Mouse (Mus musculus) forebrain, embryonic 14.5 days (tissue): Measurements from ENCODE around the gene Gsta1. TPM values are rescaled to one million over a fixed set of nuclear protein-coding genes. Genes with fewer than 3 reads are reported as not detected.
"Not testable (repeated sequence)": the region's sequence is repeated elsewhere in the genome, so short reads cannot be mapped to it uniquely, and the experiment has no call there.

ENCODE experiments used
- ATAC-seq: fragments of 200-750 bp; cut with Nextera tagmentation; 2 replicates; pipeline ENCODE4 v1.8.0; 2017; ENCODE audit warnings: mild to moderate bottlenecking, moderate library complexity
- DNase-seq: peaks from one replicate; pipeline ENCODE4 v3.0.0-alpha.2; 2015; ENCODE audit warnings: low spot score
- H3K27ac ChIP-seq: fragments of 300-500 bp; sonication (generic); 2 replicates; pipeline ENCODE4 v1.5.1; 2014; ENCODE audit warnings: low read depth, mild to moderate bottlenecking, control low read depth, low read length, moderate library complexity
- H3K27me3 ChIP-seq: fragments of 300-500 bp; sonication (generic); replicated peaks from 2 replicates; pipeline ENCODE4 v1.6.1; 2014; ENCODE audit warnings: low read length, control low read depth, mixed read lengths; ENCODE audit not compliant: control insufficient read depth, insufficient read depth
- H3K36me3 ChIP-seq: fragments of 300-500 bp; sonication (generic); 2 replicates; pipeline ENCODE4 v1.6.1; 2014; ENCODE audit warnings: low read length, control low read depth; ENCODE audit not compliant: control insufficient read depth, insufficient read depth
- H3K4me1 ChIP-seq: fragments of 300-500 bp; sonication (generic); 2 replicates; pipeline ENCODE4 v1.6.1; 2014; ENCODE audit warnings: antibody characterized with exemption, low read length, control low read depth; ENCODE audit not compliant: control insufficient read depth, insufficient read depth
- H3K4me2 ChIP-seq: fragments of 300-500 bp; sonication (generic); 2 replicates; pipeline ENCODE4 v1.6.1; 2014; ENCODE audit warnings: mild to moderate bottlenecking, control low read depth, low read length
- H3K4me3 ChIP-seq: fragments of 300-500 bp; sonication (generic); 2 replicates; pipeline ENCODE4 v1.5.1; 2014; ENCODE audit warnings: low read depth, low read length, control low read depth
- H3K9ac ChIP-seq: fragments of 300-500 bp; sonication (generic); 2 replicates; pipeline ENCODE4 v1.6.1; 2014; ENCODE audit warnings: mild to moderate bottlenecking, low read length, control low read depth, moderate library complexity
- H3K9me3 ChIP-seq: fragments of 300-500 bp; sonication (generic); replicated peaks from 2 replicates; pipeline ENCODE4 v1.6.1; 2016; ENCODE audit warnings: low read length, control low read depth, mixed read lengths; ENCODE audit not compliant: control insufficient read depth
- WGBS: fragments of 180-500 bp; shearing (Covaris S2); extraction: QIAGEN DNeasy Blood & Tissue Kit; methylation state at CpG from one replicate; pipeline ENCODE4 v1.1.7; 2014; 5-methylcytosine and 5-hydroxymethylcytosine counted together
- polyA plus RNA-seq: library from polyadenylated mRNA; unstranded; fragments of >200 nt; fragmentation: Nextera tagmentation; extraction: Ambion mirVana; gene quantifications from 2 replicates; pipeline ENCODE4 v1.2.1, GENCODE M21; 2014

Gene Gsta1
- not detected in 2 replicates for polyA plus RNA-seq

DNA sequence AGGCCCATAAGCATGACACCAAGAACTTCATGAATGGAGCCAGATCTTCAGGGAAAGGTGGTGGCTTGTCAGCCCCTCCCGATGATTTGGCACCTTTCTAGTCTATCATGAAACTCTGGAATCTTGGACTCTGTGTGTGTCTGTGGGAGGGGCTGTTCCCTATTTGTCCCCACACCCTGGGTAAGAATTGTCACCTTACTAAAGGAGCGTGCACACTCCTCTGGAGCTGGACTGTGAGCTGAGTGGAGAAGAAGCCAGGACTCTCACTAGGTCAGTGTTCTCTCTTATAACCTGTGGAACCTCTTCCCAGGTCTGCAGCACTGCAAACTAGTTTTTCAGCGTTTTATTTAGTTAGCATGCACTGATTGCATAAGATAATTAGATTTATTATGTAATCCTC lies at the start of gene Gsta1:
Gene Gsta1 (plus strand): TSS at position 196 of the 400 bp plus-strand sequence.
- DNase-seq, H3K27me3 ChIP-seq, H3K36me3 ChIP-seq, H3K4me3 ChIP-seq, H3K9me3 ChIP-seq, H3K27ac ChIP-seq, H3K4me1 ChIP-seq, H3K4me2 ChIP-seq, ATAC-seq, H3K9ac ChIP-seq: not testable (repeated sequence)
- WGBS: 88% methylated on average over 2 of the region's 3 CpGs

DNA sequence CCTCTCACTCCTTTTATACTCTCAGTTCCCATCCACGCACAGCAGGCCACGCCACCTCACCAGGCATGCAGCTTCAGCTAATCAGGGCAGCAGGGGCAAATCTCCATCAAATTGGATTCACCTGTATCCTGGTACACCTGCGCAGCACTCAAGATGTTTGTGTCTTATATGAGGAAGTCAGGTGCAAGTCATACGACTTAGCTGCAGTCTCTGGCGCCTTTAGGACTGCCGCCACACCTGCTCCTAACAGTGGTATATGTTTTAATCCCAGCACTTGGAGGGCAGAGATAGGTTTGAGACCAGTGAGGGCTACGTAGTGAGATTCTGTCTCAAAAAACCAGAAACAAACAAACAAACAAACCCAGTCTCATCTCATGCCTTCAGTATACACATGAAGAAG lies 48.0 kb upstream of the Gsta1 start, which contains the start of gene Gsta4:
Gene Gsta4 (plus strand): TSS at position 301 of the 400 bp plus-strand sequence.
- H3K4me3 ChIP-seq, H3K9ac ChIP-seq, H3K4me2 ChIP-seq, H3K27me3 ChIP-seq, H3K36me3 ChIP-seq, DNase-seq, H3K4me1 ChIP-seq, ATAC-seq, H3K27ac ChIP-seq, H3K9me3 ChIP-seq: not testable (repeated sequence)
- WGBS: 91% methylated on average over 4 of the region's 7 CpGs

DNA sequence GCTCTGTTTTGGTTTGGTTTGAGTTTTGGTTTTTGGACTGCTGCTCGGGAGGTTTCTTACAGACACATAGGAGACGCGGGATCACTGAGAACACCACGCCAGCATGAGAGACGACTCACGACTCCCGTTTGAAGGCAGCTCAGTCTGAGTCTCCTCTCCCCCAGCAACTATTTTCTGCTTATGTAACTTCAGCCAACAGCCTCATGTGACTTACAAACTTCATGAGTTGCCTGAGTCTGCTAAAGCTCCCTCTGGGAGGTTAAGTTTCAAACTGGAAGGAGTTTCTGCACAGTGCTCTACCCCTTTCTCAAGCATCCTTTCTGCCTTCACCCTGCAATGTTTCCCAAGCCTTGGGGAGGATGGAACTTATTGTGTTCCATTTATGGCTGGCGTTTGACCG lies 44.8 kb upstream of the Gsta1 start:
- H3K4me3 ChIP-seq: no peak overlapping the region
- no peak overlapping the region for H3K9ac ChIP-seq
- no peaks in the 10 kb centered on the region for H3K36me3 ChIP-seq
- H3K27me3 ChIP-seq: no peaks in the 10 kb centered on the region
- H3K9me3 ChIP-seq: no peaks in the 10 kb centered on the region
- no peak overlapping the region for H3K4me2 ChIP-seq
- DNase-seq: no peak
- no peak overlapping the region for H3K27ac ChIP-seq
- H3K4me1 ChIP-seq: no peaks in the 10 kb centered on the region
- WGBS: 89% methylated on average over 9 of the region's 9 CpGs
- no peak for ATAC-seq

DNA sequence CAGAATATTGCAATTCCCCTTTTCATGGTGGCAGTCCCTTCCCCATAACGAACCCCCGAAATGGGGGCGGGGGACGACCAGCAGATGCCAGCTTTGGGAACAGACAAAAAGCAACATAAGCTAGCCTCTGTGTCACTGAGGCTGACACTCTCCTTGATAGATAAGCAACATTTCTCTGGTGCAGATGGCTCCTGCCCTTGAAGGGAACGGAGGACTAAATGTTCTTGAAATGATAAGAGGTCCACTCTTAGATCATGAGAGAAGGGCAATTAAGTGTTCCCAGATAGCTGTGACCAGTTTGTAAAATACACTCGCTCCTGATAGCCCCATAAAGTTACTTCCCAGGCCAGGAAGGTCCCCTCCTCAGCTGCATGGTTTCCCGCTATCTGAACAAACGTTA lies 41.5 kb upstream of the Gsta1 start:
- no peaks in the 10 kb centered on the region for H3K9me3 ChIP-seq
- peaks cover 12% of the 10 kb centered on the region for H3K4me1 ChIP-seq
- H3K9ac ChIP-seq: no peak overlapping the region
- no peak overlapping the region for H3K4me3 ChIP-seq
- no peaks in the 10 kb centered on the region for H3K27me3 ChIP-seq
- no peak for DNase-seq
- H3K27ac ChIP-seq: no peak overlapping the region
- 79% methylated on average over 8 of the region's 8 CpGs for WGBS
- no peaks in the 10 kb centered on the region for H3K36me3 ChIP-seq
- ATAC-seq: no peak
- H3K4me2 ChIP-seq: no peak overlapping the region

DNA sequence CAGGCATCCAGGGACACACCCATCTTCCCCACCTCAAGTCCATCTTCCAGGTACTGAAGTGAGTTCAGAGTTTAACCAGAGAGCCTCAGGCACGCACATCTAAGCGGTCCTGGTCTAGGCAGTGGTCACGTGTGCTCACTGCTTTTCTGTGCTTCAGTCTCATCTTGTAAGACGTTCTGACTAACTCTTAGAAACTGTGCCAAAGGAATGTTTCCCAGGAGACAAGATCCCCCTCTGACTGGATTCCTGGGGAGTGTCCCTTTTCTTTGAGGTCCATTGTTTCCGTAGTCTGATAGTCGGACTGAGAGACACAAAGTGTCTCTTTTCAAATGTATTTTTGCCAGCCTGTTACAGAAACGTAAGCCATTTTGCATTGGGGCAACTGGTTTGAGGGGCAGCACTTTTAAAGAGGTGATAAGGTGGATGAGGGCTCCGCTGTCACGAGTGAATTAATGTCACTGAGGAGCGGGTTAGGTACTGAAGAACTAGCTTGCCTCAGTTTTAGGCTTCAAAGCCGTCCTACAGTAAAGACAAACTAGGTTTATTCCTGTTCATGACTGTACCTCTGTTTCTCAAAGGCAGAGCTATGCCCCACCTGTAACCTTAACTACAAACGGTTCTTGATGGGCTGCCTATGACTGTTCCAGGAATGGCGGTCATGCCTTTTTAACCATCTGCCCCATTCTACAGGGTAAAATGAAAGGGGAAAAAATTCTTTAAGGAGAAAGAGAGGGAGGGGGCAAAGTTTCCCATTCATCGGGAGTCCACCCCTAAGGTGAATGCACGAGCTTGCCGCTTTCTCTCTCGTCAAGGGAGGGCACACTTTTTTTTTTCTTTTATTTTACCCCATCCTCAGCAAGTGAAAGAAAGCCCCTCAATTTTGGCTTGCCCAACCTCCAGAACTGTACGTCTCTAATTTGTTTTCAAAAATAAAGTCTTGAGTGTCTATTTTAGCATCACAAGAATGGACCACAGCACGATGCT lies 39.5 kb upstream of the Gsta1 start:
- H3K4me1 ChIP-seq: peaks cover 12% of the 10 kb centered on the region
- H3K27me3 ChIP-seq: no peaks in the 10 kb centered on the region
- peak overlapping the region; percentile 35 for H3K4me3 ChIP-seq
- H3K27ac ChIP-seq: no peak overlapping the region
- peak overlapping the region; percentile 40; the same call in 1 of the 2 replicates for H3K9ac ChIP-seq
- ATAC-seq (peak; percentile 27; the same call in 1 of the 2 replicates), DNase-seq (peak; percentile 24)
- H3K4me2 ChIP-seq: peak overlapping the region; percentile 63
- H3K36me3 ChIP-seq: no peaks in the 10 kb centered on the region
- H3K9me3 ChIP-seq: no peaks in the 10 kb centered on the region
- WGBS: 1% methylated on average over 19 of the region's 19 CpGs

DNA sequence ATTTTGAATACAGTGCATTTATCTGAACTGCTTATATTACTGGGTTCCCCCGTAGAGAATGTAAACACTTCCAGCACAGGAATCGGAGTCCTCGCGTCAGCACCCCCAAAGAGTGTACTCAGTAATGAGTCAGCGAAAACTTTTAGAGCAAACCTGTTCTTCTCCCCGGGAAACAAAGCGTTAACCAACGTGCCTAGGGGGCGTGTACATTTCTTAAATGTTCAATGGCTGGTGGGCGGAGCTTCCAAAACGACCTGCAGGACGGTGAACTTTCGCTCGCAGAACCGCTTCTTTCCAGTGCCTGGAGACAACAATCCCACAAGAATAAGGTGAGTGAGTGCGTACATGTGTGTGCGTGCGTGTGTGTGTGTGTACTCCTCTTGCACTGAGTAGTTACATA lies 38.7 kb upstream of the Gsta1 start:
- Histone ChIP-seq H3K4me1 (peaks cover 12% of the 10 kb centered on the region), H3K27me3 (no peaks in the 10 kb centered on the region), H3K9ac (peak overlapping the region; percentile 40), H3K36me3 (no peaks in the 10 kb centered on the region), H3K9me3 (no peaks in the 10 kb centered on the region), H3K27ac (no peak overlapping the region), H3K4me2 (peak overlapping the region; percentile 63), H3K4me3 (peak overlapping the region; percentile 35)
- under 1% methylated on average over 18 of the region's 18 CpGs for WGBS
- peak; percentile 85 for DNase-seq
- peak; percentile 61 for ATAC-seq

DNA sequence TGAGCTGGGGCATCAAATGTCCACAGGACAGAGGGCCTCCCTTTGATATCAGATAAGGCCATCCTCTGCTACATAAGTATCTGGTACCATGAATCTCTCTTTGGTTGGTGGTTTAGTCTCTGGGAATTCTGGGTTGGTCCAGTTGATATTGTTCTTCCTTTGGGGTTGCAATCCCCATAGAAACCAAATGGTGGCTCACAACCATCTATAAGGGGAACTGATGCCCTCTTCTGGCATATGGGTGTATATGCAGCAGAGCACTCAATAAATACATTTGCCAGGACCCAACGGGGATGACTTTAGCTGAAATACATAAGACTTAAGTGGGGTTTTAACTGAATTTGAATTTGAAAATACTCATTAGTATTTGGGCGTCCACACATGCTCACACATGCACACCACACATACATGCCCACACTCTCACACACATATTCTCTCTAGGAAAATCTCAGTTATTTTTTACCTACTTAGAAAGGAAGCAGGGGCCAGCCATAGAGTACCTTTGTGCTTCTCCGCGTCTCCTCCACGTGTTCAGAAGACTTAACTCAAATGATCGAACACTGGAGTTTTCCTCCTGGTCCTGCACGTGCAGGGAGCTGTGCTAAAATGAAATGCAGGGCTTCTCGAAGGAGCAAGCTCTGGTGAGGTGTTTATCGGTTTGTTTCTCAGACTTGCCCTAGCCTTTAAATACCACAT lies 36.4 kb upstream of the Gsta1 start:
- H3K36me3 ChIP-seq: no peaks in the 10 kb centered on the region
- DNase-seq (peak; percentile 86), ATAC-seq (peak; percentile 28; the same call in 1 of the 2 replicates)
- no peaks in the 10 kb centered on the region for H3K9me3 ChIP-seq
- no peak overlapping the region for H3K9ac ChIP-seq
- H3K4me3 ChIP-seq: no peak overlapping the region
- H3K4me2 ChIP-seq: no peak overlapping the region
- peaks cover 12% of the 10 kb centered on the region for H3K4me1 ChIP-seq
- H3K27me3 ChIP-seq: no peaks in the 10 kb centered on the region
- no peak overlapping the region for H3K27ac ChIP-seq
- 48% methylated on average over 9 of the region's 9 CpGs for WGBS

DNA sequence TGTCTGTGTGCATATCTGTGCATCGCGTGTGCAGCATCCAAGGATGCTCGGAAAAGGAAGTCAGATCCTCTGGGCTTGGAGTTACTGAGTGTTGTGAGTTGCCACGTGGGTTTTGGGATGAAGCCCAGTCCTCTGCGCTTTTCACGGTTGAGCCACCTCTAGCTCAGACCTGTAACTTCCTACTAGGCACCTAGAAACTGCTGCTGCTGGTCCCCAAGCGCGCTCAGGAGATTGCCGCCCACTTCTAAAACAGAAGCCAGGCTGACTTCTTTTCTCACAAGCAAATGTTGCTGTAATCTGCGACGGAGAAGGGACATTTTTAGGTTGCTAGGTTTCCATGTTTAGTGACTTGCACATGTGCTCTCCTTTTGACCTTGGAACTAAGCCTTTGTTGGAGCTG lies 35.4 kb upstream of the Gsta1 start:
- no peak for DNase-seq
- 85% methylated on average over 11 of the region's 11 CpGs for WGBS
- ATAC-seq: no peak
- H3K9me3 ChIP-seq: no peaks in the 10 kb centered on the region
- H3K9ac ChIP-seq: no peak overlapping the region
- H3K4me2 ChIP-seq: no peak overlapping the region
- no peak overlapping the region for H3K4me3 ChIP-seq
- H3K27ac ChIP-seq: no peak overlapping the region
- H3K36me3 ChIP-seq: no peaks in the 10 kb centered on the region
- no peaks in the 10 kb centered on the region for H3K27me3 ChIP-seq
- peaks cover 12% of the 10 kb centered on the region for H3K4me1 ChIP-seq
